Mouse (Mus musculus) cerebellum, postnatal 25 days (tissue): Measurements from ENCODE around the gene Aplf.
"Not testable (repeated sequence)": the region's sequence is repeated elsewhere in the genome, so short reads cannot be mapped to it uniquely, and the experiment has no call there.

ENCODE experiments used
- DNase-seq, 2 experiments: peaks; one replicate each; pipeline ENCODE4 v3.0.0; 2021; ENCODE audit warnings: mixed read lengths in 2 of 2

Aplf gene

GRCm38 (mm10) chr6:87671771-87672517 is at the start of gene Aplf:
Aplf (minus strand) TSS chr6:87672193.
- DNase-seq, result peak; percentile 85 to 90

DNA sequence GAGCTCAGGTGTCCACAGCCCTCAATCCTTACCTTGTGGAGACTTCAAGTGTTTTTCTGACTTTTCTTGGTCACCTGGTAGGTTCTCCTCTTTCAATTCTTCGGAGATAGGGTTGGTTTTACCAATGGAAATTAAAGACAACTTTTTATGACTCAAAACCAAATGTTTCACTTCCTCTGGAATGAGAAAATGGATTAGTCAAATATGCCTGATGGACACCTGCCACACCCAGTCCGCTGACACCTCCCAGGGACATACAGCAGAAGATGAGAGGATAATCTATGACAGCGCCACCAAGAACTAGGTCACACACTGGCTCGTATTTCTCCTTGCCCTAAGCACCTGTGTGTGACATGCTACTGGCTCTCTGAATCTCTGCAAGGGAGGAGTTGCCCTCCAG is 42.1 kb upstream of the Aplf start:
- no peak for DNase-seq

DNA sequence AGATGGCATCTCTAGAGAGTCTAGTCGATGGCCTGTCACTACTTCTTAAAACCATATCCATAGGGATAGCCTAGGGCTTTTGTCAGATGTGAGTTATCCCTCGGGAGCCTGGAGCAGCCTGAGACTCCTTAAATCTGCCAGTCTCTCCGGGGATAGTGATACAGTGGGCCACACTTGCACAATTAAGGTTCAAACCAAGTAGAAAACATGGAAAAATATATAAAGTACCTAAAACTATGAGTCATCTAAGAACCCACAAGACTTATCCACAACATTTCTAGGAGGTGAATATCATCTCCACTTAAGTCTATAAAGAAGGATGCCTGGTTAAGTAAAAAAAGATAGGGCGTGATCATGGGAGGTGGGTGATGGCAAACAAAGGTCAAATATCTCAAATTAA is 40.3 kb upstream of the Aplf start:
- DNase-seq, result no peak

GRCm38 (mm10) chr6:87706246-87706645 is 34.3 kb upstream of the Aplf start:
- DNase-seq, result peak in 1 of 2 experiments; percentile 8

- DNase-seq, result no peak
Measured at GRCm38 (mm10) chr6:87696544-87696943, 24.6 kb upstream of the Aplf start.

- no peak for DNase-seq
Measured at GRCm38 (mm10) chr6:87695947-87696346, 24.0 kb upstream of the Aplf start.

GRCm38 (mm10) chr6:87680418-87680817 is 8.4 kb upstream of the Aplf start:
- no peak for DNase-seq

- no peak for DNase-seq
Measured at GRCm38 (mm10) chr6:87672661-87673060, 668 bp upstream of the Aplf start.

DNA sequence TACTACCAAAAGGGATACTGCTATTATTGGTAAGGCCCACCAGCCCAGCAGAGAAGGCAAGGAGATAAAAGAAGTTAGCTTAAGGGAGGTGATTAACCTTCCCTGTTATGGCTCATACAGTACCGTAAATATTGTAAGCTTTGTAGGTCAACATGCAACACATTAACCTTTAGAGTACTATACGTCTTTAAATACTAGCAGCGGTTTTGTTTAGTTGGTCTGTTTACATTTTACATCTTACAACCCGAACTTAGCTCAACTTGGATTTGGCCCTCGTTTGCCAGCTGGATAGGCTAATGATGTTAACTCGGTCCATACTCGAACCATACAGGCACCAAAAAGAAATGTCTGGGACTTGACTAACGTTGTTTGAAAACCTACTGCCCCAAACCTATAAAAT is 640 bp downstream of the Aplf start:
- DNase-seq, result no peak

DNA sequence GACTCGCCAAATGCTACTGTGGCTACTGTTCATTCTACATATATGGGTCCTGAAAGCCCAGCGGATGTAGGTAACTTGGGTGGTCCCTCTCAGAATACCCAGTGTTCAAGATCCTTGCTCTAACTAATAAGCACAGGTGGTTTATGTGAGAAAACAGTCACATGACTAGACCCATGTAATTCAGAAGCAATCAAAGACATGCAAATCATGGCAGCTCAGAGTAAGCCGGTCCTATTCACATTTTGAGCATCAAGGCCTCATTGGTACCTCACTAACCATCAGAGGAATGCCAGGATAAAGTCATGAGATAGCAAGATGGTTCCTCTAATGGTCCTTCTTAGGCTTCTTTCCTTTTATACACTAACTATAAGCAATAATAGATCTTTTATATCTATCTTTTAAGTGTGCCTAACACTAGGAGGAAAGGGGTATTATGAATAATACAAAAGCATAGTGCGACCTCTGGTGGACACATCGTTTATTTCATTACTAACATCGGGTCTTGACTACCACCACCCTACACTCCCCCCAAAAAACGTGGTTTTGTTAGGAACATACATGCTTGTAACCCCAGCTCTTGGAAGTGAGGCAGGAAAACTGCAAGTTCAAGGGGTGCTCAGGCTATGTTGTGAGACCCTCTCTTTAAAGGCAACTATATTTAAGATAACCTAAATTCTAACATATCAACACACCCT is 2.0 kb downstream of the Aplf start:
- peak in 1 of 2 experiments; percentile 62 for DNase-seq

GRCm38 (mm10) chr6:87668733-87669132 is 3.3 kb downstream of the Aplf start:
- no peak for DNase-seq

GRCm38 (mm10) chr6:87667804-87668203 is 4.2 kb downstream of the Aplf start:
- DNase-seq, result no peak

DNA sequence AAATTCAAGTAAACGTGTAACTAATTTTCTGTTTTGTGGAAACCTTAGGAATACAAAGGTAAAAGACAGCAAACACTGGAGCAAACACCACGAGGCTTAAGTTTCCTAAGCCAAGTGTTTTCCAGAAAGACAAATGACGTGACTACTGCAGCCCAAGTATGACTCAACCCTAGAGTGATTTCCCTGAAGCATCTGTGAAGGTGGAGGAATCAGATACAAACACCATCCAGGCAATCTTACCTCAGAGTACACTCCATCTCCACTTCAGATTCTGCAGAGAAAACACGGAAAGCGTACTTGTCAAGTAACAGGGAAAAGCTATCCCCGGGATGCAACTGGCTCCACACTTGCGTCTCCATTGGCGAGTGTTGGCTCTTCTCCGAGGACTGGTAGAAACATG is 8.5 kb downstream of the Aplf start:
- no peak for DNase-seq

DNA sequence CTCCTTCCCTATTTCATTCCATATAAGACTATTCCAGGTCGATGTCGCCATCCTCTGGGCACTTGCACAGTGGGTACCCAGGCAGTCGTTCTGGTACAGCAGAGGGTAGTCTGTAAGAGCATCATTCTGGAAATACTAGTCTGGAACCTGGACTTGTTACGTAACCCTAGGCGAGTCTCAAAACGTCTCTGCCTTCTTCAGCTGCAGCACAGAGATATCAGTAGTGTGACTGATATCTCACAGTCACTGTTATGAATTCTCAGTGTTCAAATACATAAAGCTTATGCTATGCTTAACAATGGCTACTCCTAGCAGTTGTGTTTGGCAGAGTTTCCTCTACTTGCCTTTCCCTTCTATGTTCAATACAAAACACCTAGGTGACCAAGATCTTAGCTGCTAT is 9.8 kb downstream of the Aplf start:
- no peak for DNase-seq

DNA sequence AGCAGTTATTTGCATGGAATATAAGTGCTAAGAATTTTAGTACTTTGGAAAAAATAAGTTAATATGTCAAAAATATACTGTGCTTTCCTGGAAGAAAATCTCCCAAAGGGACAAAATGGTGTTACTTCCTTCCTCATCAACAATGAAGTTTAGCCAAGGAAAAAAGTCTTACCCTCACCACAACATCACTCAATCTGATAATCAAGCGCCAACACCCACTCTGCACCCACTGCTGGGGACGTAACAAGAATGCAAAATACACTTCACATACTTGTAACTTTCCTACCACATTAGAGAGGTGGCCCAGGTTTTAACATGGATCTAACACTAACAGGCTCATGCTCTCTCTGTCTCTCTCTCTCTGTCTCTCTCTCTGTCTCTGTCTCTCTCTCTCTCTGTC is 10.3 kb downstream of the Aplf start:
- DNase-seq, result no peak

DNA sequence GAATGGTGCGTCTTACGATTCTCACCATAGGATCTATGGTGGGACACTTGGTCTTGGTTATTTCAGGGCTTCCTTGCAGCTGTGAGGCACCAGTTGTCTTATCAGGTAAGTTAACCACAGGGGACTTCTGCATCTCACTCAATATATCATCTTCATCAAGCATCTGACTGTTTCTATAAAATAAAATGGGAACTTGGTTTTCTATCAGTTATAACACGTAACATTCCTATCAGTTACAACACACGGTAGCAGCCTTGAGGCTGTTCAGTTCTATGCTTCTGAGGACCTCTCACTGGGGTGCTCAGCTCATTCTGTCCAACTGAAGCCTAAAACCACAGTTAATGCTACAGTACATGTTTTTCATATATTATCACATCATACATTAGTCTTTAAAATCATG is 13.2 kb downstream of the Aplf start:
- no peak for DNase-seq

DNA sequence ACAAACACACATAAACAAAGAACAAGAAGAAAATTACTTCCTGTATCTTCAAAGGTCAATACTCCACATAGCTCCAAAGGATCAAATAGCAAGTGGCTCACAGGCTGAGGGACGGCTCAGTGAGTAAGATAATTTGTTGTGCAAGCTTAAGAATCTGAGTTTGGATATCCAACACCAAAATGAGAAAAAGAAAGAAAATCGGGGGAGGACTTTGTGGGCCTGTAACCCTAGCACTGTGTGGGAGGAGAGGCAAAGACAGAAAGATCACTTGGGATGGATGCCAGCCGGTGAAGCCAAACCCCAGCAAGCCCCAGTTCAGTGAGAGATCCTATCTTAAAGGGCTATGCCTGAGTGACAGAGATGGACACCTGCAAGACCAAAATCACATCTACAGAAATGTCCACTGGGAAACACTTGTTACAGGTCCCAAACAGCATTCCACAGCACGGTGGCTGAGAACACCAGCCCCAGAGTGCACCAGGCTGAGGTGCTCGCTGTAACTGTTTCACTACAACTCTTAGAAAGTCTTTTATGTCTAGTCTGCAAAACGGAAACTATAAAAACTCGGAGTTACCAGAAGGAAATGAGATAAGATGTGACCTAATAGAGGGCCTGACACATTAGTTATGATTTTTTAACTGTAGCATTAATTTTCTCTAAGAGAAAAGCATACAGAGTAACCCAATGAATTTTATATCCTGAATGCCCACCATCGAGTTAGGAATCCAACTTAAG is 17.9 kb downstream of the Aplf start:
- no peak for DNase-seq

DNA sequence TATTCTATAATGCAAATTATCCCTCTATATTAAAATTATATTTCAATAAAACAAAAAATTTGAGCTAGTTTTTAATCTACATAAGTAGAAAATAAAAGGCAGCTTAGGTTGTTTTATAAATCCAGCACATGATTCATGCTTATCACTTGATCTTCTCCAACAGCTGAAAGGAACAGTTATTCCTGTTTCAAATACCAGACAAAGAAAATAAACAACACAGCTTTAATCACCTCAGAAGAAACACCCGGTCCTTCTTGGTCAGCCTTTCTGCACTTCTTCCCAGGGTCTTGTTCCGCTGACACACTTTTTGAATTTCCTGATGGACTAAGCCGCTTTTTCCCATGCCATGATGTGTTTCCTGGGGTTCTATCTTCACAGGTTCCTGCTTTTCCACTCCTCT is 18.5 kb downstream of the Aplf start:
- DNase-seq, result no peak

GRCm38 (mm10) chr6:87652670-87653069 is 19.3 kb downstream of the Aplf start:
- DNase-seq, result no peak

DNA sequence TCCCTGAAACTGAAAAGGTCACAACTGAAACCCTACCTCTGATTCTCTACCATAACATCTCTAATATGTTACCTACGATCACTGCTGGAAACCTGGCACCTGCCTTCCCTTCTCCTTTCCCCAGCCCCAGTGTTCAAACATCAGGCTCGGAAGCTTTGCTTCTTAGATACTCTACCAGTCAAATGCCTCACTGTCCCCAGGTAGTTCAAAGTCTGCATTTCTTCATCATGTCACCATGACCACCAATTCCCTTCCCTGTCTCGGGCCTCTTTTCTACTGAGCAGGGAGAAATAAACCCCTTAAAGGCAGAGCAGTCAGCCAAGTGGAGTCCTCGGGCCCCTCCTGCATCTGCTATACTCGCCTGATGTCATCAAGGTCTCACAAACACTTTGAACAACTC is 20.2 kb downstream of the Aplf start:
- DNase-seq, result no peak

DNA sequence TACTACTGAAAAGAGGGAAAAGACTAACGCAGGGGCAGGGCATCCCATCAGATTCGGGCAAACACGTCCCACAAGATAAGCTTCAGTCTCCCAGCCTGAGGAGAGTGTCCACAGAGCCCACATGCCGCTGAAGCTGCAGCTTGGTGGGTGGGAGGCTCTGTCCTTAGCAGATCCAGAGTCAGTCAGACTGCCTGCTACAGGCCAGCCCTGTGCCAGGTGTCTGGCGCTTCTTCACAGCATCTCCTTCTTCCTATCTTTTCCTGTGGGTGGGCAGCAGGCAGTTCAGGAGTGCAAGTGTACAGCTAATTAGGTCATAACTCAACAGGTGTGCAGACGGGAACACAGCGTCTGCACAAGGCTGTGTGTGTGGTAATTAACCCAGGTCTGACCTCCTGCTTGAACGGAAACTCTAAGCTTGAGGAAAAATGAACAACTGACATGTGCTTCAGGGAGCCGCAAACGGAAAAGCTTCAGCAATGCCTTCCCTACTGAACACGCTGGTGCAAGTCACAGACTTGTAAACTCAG is 33.8 kb downstream of the Aplf start:
- peak; percentile 6 to 12 for DNase-seq

DNA sequence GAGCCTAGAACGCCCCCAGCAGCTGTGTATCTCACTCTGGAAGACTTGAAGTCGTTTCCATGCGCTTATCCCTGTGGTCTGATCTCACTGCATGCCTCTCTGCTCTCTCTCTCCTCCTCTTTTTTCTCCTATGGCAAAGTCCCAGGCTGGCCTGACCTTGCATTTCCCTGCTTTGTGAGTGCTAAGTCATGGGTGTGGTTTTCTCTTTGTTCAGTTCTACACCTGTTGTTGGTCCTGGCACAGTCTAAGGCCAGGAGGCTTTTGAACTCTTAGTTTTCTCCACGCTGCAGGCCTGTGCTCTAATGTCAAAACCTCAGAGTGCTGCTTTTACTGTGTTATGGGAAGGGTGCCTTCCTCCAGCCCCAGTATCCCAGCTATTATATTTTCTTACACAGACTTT is 39.8 kb downstream of the Aplf start:
- no peak for DNase-seq

GRCm38 (mm10) chr6:87628936-87629335 is 43.1 kb downstream of the Aplf start:
- DNase-seq, result not testable (repeated sequence)

DNA sequence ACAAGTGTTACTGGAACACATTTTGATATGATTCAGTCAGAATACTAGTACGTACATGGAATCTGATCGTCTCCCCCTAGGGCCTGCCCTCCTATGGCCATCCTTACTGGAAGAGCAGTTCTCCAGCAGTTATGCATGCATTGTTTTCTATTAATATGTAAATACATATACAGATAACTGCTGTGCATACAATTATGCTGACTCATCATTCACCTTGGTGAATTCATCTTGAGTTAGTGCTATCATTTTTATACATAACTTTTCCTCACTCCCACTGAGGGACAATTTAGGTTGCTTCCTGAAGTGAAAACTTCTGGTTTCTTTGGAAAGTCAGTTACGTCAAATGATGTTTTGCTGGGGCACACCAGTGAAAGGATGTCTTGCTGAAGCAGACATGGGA is 48.8 kb downstream of the Aplf start:
- DNase-seq, result no peak
